Mouse (Mus musculus) heart, postnatal 0 days (tissue): ENCODE results near the gene Dhx37. TPM values are rescaled to one million over a fixed set of nuclear protein-coding genes. Genes with fewer than 3 reads are reported as not detected.

Experiments
- ATAC-seq: fragments of 200-750 bp; cut with Nextera tagmentation; 2 replicates; pipeline ENCODE4 v1.8.0; 2017; ENCODE audit warnings: low read depth, moderate number of reproducible peaks, moderate library complexity; ENCODE audit not compliant: insufficient read depth
- DNase-seq: peaks from one replicate; pipeline ENCODE4 v3.0.0-alpha.2; 2016; ENCODE audit warnings: low spot score
- H3K27ac ChIP-seq: fragments of 300-500 bp; sonication (generic); 2 replicates; pipeline ENCODE4 v1.5.1; 2014; ENCODE audit warnings: low read depth, mild to moderate bottlenecking
- H3K27me3 ChIP-seq: fragments of 300-500 bp; sonication (generic); 2 replicates; pipeline ENCODE4 v1.6.1; 2014; ENCODE audit warnings: low read length, mixed read lengths; ENCODE audit not compliant: control insufficient read depth, insufficient read depth
- H3K36me3 ChIP-seq: fragments of 300-500 bp; sonication (generic); replicated peaks from 2 replicates; pipeline ENCODE4 v1.6.1; 2014; ENCODE audit warnings: low read length, mixed read lengths; ENCODE audit not compliant: control insufficient read depth, insufficient read depth
- H3K4me1 ChIP-seq: fragments of 300-500 bp; sonication (generic); 2 replicates; pipeline ENCODE4 v1.6.1; 2014; ENCODE audit warnings: antibody characterized with exemption; ENCODE audit not compliant: control insufficient read depth, insufficient read depth
- H3K4me2 ChIP-seq: fragments of 300-500 bp; sonication (generic); 2 replicates; pipeline ENCODE4 v1.6.1; 2014; ENCODE audit warnings: low read depth, mild to moderate bottlenecking, low read length, moderate library complexity
- H3K4me3 ChIP-seq: fragments of 300-500 bp; sonication (generic); 2 replicates; pipeline ENCODE4 v1.5.1; 2014; ENCODE audit warnings: low read depth, low read length
- H3K9ac ChIP-seq: fragments of 300-500 bp; sonication (generic); replicated peaks from 2 replicates; pipeline ENCODE4 v1.6.1; 2014; ENCODE audit warnings: low read depth, low read length, mixed read lengths
- H3K9me3 ChIP-seq: fragments of 300-500 bp; sonication (generic); replicated peaks from 2 replicates; pipeline ENCODE4 v1.6.1; 2016; ENCODE audit warnings: low read length; ENCODE audit not compliant: control insufficient read depth
- CTCF ChIP-seq: IDR thresholded peaks from 2 replicates; pipeline ENCODE4 v1.5.1; 2016; ENCODE audit warnings: antibody characterized with exemption, control low read depth, low read depth
- EP300 ChIP-seq: IDR thresholded peaks from 2 replicates; pipeline ENCODE4 v1.6.1; 2016; ENCODE audit warnings: antibody characterized with exemption, low read depth
- WGBS: fragments of 180-500 bp; shearing (Covaris S2); extraction: QIAGEN DNeasy Blood & Tissue Kit; methylation state at CpG from one replicate; pipeline ENCODE4 v1.1.7; 2014; 5-methylcytosine and 5-hydroxymethylcytosine counted together
- polyA plus RNA-seq: library from polyadenylated mRNA; unstranded; fragments of >200 nt; fragmentation: Nextera tagmentation; extraction: Ambion mirVana; gene quantifications from 2 replicates; pipeline ENCODE4 v1.2.1, GENCODE M21; 2015
- total RNA-seq: library from RNA; depleted of rRNA; stranded (reverse); fragments of >200 nt; gene quantifications from 2 replicates; pipeline ENCODE4 v1.2.3, GENCODE M21; 2014; ENCODE audit warnings: low replicate concordance

The Dhx37 gene
- total and polyA plus RNA-seq, 2 experiments from 2014 or later: 5.9 to 6.8 TPM

DNA sequence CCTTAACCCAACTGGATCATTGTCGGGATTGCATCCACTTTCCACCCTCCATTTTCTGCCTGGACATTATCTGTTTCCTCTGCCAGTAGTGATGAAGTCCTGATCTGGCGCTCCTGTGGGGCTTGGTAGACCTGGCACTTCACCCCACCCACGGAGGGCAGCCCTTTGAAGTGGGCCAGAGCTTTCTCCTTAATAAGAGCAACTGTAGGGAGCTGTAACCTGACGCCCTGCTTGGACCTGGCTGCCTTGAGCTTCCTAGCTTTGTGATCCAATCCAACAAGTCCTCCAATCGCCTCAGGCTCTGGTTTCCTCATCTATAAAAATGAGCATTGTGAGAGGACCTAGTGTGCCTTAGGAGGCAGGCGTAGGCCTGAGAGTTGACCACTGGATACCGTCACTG is 43.6 kb upstream of the Dhx37 start:
- Histone ChIP-seq H3K27me3 (no peaks in the 10 kb centered on the region), H3K9me3 (no peaks in the 10 kb centered on the region), H3K9ac (no peak overlapping the region), H3K4me3 (no peak overlapping the region), H3K27ac (no peak overlapping the region), H3K36me3 (0 out of 2 replicates have a peak, but pooled peaks cover under 1% of the 10 kb centered on the region), H3K4me2 (no peak overlapping the region), H3K4me1 (peaks cover 5% of the 10 kb centered on the region; the same call in 1 of the 2 replicates)
- ATAC-seq (no peak), DNase-seq (no peak)
- no peak for TF ChIP-seq EP300
- no peak for TF ChIP-seq CTCF
- WGBS: 72% methylated on average over 7 of the region's 7 CpGs

DNA sequence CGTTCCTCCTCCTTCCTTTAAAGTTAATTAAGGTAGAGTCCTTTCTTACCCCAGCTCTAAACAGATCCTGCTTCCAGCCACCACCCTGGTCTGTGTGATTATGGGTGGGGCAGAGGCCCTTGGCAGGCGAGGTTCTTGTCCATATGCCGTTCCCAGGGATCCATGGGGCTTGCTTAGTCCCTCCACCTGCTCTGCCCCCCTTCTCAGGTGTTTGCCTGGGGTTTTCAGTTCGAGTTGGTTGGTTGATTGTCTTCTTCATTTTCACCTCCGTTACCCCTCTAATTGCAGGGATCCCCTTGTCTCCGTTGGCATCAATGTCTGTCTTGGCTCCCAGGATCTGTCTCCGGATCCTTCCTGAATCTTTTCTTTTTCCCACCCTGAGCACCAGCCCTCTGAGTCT is 42.9 kb upstream of the Dhx37 start:
- Histone ChIP-seq H3K9ac (no peak overlapping the region), H3K4me1 (peaks cover 5% of the 10 kb centered on the region; the same call in 1 of the 2 replicates), H3K9me3 (no peaks in the 10 kb centered on the region), H3K27me3 (no peaks in the 10 kb centered on the region), H3K27ac (no peak overlapping the region), H3K36me3 (no peaks in the 10 kb centered on the region), H3K4me3 (peak overlapping the region; percentile 62; the same call in 1 of the 2 replicates), H3K4me2 (peak overlapping the region; percentile 87)
- 67% methylated on average over 7 of the region's 7 CpGs for WGBS
- no peak for DNase-seq
- TF ChIP-seq CTCF: no peak
- TF ChIP-seq EP300: no peak
- no peak for ATAC-seq

DNA sequence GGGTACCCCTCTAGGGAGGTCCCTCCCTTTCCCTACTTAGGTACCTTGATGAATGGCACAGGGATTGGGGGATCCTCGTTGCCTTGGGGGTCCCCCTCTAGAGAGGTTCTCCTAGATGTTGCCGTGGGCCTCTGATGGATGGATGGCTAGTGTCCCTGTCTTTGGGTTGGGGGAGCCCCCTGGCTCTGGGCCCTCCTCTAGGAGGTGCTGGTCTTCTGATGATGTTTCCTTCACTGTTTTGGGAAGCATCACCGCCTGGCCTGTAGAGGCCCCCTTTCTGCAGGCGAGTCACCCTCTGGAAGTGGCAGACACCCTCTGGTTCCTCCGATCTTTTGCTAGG is 42.3 kb upstream of the Dhx37 start:
- 23% methylated on average over 5 of the region's 5 CpGs for WGBS
- H3K4me1 ChIP-seq: peaks cover 5% of the 10 kb centered on the region; the same call in 1 of the 2 replicates

DNA sequence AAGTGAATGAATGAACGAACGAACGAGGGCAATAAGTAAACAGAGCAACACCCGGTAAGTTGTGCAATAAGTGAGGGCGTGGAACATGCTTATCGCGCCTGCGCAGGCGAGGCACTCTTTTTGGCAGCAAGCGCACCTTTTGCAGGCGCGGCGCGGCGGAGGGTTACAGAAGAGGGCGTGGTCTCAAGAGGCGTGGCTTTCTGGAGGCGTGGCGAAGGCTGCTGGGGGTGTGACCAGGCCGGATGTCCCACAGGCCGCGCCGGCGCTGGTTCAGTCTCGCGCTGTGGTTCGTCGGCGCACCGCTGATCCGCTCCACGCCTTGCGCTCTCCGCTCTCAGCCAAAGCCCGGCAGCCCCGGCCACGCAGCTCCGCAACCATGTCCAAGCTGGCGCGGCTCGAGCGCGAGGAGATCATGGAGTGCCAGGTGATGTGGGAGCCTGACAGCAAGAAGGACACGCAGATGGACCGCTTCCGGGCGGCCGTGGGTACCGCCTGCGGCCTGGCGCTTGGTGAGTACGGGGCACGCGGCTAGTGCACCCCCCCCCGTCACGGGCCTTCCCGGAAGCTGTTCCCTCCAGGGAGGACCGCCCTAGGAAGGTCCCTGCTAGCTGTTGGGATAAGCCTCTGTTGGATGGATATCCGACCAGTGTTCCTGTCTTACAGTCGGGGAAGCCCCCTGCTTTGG is 41.8 kb upstream of the Dhx37 start, which contains the start of gene Aacs:
Gene Aacs (plus strand): TSS at position 214 of the 685 bp plus-strand sequence.
- Histone ChIP-seq H3K4me1 (peaks cover 5% of the 10 kb centered on the region; the same call in 1 of the 2 replicates), H3K27me3 (no peaks in the 10 kb centered on the region), H3K4me3 (peak within 1 kb of the TSS; percentile 62), H3K9me3 (no peaks in the 10 kb centered on the region), H3K27ac (peak within 1 kb of the TSS; percentile 27; the same call in 1 of the 2 replicates), H3K36me3 (no peaks in the 10 kb centered on the region), H3K4me2 (peak within 1 kb of the TSS; percentile 87), H3K9ac (peak within 1 kb of the TSS; percentile 53)
- no peak for TF ChIP-seq EP300
- no peak for TF ChIP-seq CTCF
- peak; percentile 93 for DNase-seq
- ATAC-seq: peak; percentile 94
- WGBS: under 1% methylated on average over 60 of the region's 60 CpGs

More for the DNA sequence above, 42.3 kb upstream of the Dhx37 start:
- Histone ChIP-seq H3K36me3 (no peaks in the 10 kb centered on the region), H3K4me3 (peak overlapping the region; percentile 62), H3K9ac (peak overlapping the region; percentile 53), H3K27ac (no peak overlapping the region), H3K27me3 (no peaks in the 10 kb centered on the region), H3K4me2 (peak overlapping the region; percentile 87), H3K9me3 (no peaks in the 10 kb centered on the region)
- ATAC-seq (0 out of 2 replicates have a peak, but pooled peaks have one; percentile 6), DNase-seq (no peak)
- TF ChIP-seq CTCF (peak; percentile 4; the same call in 1 of the 2 replicates), EP300 (no peak)

DNA sequence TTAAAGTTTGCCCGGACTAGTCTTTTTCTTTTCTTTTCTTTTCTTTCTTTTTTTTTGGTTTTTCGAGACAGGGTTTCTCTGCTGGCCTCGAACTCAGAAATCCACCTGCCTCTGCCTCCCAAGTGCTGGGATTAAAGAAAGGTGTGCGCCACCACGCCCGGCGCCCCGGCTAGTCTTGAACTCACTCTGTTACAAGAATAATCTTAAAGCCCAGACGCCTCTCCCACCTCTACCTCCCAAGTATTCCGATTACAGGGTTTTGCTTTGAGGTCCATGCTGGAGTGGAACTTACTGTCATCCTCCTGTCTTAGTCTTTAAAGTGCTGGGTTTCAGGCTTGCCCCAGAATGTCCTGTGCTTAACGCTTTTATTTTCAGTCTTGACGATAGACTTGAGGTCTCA is 41.1 kb upstream of the Dhx37 start:
- Histone ChIP-seq H3K36me3 (no peaks in the 10 kb centered on the region), H3K4me1 (peaks cover 5% of the 10 kb centered on the region; the same call in 1 of the 2 replicates), H3K27me3 (no peaks in the 10 kb centered on the region), H3K4me2 (peak overlapping the region; percentile 87), H3K4me3 (peak overlapping the region; percentile 62), H3K9me3 (no peaks in the 10 kb centered on the region), H3K27ac (no peak overlapping the region), H3K9ac (no peak overlapping the region; the same call in 1 of the 2 replicates)
- DNase-seq (no peak), ATAC-seq (no peak)
- 57% methylated on average over 12 of the region's 12 CpGs for WGBS
- no peak for TF ChIP-seq EP300
- no peak for TF ChIP-seq CTCF
